Mouse (Mus musculus) cortical plate, adult 2 months (tissue): ENCODE data around the gene Tpgs1.

Source experiments
- CTCF ChIP-seq: fragments of 200-500 bp; IDR thresholded peaks from 2 replicates; pipeline ENCODE4 v1.5.1; 2011; ENCODE audit warnings: mild to moderate bottlenecking, control low read depth, low read length; ENCODE audit not compliant: insufficient read depth; ENCODE audit errors: extremely low read depth
- POLR2A ChIP-seq: fragments of 200-500 bp; IDR thresholded peaks from 2 replicates; pipeline ENCODE4 v1.6.1; 2011; ENCODE audit warnings: mild to moderate bottlenecking, low read length, control low read depth; ENCODE audit not compliant: insufficient read depth; ENCODE audit errors: extremely low read depth

DNA sequence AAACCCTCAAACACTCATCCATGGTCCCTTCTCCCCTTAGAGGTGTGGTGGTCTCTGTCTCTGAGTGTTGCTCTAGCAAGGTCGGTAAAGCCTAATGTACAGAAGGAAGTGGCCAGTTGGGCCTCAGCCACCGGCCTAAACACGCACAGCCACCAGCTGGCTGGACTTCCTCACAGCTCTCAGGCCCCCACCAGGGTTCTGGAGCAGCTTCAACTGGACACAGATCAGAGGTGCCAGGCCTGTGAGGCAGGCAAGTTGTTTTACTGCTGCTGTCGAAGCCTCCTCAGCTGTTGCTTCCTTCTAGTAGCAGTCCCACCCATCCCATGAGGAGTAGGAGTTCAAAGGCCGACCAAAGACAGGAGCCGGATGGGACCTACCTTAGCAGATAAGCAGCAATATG, 28.7 kb downstream of the Tpgs1 start:
- TF ChIP-seq CTCF (no peak), POLR2A (no peak)
